Mouse (Mus musculus) fibroblast of lung, adult 2 months (primary cell): ENCODE results near the gene Adh5.
"Not testable (repeated sequence)": the region's sequence is repeated elsewhere in the genome, so short reads cannot be mapped to it uniquely, and the experiment has no call there.

Source experiments
- DNase-seq: peaks from one replicate; pipeline ENCODE4 v3.0.0-alpha.2; 2011; ENCODE audit warnings: low read depth

Adh5 gene

DNA sequence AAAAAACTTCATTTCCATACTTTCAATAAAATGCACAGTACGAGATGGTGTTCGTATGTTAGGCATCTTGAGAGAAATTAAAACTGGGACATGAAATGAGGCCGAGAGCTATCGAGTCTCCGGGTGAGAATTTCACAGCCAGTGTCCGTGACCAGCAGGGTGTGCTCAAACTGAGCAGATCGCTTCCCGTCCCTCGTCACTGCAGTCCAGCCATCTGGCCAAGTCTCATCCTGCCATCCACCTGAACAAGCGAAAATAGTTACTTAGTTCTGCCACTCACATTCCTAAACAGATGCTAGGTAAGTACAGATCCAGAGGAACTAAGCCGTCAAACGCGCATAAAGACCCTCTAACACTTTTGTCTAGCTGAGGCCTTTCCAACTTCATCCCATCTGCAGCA lies 17.4 kb downstream of the Adh5 start:
- no peak for DNase-seq

DNA sequence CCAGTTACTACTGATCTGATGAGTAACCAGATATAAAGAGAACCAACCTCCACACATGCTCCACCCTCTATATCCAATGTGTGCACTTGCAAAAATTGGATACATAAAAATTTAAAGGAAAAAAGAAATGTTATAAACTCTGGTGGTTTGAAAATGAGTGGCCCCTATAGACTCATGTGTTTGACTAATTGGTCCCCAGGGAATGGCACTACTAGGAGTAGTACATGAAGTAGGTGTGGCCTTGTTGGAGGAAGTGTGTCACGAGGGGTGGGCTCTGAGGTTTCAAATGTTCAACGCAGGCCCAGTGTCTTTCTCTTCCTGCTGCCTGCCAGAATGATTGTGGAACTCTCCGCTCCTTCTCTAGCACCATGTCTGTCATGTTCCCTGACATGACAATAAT lies 18.9 kb downstream of the Adh5 start:
- no peak for DNase-seq

DNA sequence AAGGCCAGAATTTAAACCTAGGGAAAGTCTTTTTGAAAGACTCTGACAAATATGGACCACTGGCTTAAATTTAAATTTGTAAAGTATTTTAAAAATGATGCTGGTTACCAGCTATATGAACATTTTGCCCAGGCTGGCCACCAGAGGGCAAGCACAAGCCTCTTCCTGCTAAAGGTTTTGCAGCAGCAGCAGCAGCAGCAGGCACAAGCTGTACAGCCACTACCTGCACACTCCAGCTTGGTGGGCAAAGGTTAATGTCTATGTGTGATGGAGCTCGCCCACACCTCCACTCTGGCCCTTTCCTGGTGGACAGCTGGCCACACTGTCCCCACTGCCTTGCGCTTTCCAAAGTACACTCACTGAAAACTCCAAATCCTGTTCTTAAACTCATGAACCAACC lies 20.2 kb downstream of the Adh5 start:
- DNase-seq, result no peak

DNA sequence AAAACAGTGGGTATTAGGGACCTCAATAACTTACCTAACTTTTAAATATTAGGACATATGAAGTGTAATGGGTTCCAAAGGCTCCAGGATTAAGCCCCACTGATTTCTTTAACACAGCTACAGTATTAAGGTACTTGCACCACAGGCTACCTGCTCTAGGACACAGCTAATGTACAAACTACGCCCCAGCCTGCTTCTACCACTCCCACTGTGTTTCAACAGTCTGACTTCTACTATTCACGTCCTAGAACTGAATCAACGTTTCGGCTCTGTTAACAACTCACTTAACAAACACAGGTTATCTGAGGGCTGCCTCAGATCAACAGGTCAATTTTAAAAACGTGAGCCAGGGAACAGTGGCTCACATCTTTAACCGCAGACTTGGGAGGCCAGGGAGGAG lies 20.9 kb downstream of the Adh5 start:
- DNase-seq, result no peak

DNA sequence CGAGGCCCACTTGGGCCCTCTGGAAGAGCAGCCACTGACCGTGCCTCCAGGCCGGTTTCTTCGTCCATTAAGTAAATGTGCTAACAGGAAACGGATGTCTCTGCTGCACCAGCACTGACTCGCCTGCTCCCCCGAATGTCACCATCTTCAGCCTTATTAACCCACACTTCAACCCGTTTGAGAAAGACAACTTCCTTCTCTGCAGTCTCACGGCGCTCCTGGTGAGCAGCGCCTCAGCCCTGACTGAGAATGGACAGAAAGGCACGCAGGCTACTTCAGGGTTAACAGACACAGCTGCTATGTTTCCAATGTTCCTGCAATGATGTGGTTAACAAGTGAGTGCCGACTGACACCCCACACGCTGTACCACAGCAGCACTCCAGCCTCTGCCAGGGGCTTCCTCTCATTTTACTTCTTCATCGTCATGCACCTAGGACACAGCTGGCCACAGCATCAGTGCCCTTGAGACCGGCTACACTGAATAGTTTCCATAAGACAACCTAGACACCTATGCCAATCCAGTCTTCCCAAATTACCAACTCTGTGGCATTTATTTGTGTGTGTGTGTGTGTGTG lies 21.8 kb downstream of the Adh5 start:
- DNase-seq, result no peak

DNA sequence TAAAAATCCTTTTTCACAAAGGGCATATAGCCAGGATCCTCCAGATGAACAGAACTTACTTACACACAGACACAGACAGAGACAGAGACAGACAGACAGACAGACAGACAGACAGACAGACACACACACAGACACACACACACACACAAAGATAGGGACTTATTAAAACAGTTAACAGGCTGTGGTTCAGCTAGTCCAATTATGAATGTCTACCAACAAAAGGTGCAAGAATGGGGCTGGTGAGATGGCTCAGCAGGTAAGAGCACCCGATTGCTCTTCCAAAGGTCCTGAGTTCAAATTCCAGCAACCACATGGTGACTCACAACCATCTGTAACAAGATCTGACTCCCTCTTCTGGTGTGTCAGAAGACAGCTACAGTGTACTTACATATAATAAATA lies 23.8 kb downstream of the Adh5 start:
- DNase-seq, result not testable (repeated sequence)

DNA sequence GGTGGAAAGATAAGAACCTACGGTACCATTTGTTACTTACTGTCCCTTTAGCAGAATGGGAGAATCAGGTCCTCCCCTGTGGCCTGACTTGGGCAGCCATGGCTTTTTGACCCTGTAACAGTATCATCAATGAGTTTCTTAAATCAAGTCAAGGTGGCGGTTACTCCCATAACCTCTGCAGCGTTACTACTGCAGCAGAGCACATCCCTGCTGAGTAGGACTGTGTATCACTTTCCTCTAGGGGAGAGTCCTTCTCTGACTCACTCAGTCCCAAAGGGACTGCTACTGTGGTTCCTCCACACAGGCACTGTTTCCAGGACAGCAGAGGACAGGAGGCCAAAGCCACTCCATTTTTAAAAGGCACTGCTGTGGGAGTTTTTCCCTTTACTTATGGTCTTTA lies 28.2 kb downstream of the Adh5 start:
- DNase-seq, result no peak

DNA sequence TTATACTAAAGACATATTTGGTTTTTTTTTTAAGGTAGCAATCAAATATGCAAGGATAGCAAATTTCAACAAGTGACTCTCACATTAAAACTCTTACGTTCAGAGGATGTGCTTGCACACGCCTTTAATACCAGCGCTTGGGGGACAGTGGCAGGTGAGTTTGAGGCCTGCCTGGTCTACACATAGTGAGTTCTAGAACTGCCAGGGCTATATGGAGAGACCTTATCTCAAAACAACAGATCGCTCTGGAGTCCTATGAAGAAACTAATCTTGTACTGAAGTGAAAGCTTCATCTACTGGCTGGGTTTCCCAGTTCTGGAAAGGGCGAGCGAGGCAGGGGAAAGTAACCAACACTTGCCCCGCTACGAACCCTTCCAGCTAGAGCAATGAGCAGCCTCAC lies 36.6 kb downstream of the Adh5 start:
- DNase-seq, result no peak

DNA sequence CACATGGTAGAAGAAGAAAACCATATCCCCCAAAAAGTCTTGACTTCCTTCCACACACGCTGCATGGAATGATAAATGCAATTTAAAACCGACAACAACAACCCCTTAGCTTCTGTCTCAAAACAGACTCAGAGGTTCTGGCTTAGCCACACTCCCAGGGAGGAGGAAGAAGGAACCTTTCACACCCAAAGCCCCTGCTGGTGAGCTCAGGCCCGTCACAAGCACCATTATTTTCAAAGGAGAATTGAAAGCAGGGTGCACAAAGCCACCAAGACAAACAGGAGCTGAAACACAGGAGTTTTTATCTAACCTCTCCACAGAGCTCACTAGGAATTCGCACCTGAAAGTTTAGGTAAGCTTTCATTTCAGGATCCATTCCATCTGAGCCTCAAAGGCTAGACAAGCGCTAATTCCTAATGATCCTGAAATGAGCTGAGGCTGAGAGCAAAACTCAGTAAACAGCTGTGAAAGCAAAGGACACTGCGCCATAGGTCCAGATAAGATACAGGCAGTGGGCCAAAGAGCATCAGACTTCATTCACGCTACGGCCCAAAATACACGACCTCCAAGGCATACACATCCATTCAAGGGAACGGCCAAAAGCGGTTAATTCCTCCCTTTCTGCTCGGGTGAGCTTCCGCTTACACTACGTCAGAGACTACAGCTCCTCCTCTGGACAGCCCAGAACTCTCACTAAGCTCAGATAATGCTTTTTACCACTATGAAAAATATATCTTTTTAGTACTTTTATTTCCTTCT lies 38.8 kb downstream of the Adh5 start:
- no peak for DNase-seq

DNA sequence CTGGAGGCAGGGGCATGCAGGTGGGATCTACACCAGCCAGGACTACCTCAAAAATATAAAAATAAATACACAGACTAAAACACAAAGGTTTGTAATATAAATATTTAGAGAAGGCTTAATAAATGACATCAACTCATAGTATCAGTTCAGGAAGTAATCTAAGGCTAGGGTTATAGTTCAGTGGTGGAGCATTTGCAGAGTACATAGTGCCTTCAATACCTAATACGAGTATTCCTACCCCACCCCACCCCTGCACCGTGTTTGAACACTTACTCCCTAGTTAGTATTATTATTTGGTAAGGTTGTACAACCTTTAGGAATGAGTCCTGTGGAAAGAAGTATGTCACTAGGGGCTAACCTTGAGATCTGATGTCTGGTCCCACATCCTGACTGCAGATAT lies 40.3 kb downstream of the Adh5 start:
- DNase-seq, result no peak

DNA sequence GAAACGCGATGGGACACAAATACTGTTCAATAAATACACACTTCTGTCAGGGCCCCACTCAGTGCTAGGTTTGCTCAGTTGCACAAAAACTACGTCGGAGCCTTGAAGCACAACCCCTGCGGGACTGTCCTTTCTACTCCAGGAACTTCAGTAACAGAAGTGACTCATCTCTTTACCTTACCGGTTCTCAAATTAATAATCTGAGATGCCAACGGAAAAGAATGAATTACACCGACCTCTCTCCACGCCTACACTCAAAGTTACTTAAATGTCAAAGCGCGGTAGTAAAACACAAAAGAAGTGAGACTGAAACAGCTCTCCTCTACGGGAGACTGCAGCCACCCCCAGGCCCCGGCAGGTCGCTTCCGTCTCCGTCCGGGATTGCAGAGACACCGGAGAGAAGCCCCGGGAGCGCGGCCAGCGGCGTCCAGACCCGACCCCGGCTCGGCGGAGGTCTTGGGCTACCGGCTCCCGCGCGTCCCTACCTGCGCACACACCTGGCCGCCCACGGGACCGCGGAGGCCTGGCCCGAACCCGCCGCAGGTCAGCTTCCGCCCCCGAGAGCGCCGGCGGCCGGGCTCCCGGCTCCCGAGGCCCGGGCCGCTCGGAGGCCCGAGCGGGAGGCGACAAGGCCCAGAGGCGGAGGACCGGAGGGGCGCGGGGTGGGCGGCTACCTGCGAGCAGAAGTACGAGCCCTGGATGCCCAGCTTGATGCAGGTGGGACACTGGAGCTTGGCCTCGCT lies 45.9 kb downstream of the Adh5 start:
- DNase-seq, result no peak

DNA sequence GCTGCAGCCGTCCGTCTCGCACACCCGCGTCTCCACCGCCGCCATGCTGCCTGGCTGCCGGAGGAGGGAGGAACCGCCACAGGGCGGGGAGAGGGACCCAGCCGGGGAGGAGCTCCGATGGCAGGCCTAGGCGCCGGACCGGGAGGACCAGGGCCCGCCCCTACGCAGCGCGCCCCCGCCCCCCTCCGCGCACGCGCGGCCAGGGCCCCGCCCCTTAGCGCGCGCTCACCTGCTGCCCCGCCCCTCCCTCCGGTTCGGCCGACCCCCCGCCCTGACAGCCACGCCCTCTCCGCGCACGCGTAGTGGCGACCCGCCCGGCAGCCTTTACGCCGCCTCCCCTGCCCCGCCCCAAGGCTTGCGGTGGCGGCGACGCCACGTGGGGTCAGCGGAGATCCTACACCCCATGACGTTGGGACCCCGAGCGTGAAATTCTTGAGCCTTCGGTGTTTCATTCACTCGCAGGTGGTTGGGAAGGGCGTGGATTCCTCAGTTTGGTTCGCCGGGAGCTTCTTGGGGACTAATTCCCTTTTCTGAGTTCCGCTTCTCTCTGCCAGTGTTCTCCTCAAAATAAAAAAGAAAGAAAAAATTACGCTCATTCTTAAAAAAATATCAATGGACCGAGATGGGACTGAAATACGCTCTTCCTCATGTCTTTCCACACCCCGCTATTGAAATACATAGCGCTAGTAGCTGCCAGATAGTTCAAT lies 46.6 kb downstream of the Adh5 start, which contains the start of gene Metap1:
Gene Metap1, minus strand, starts transcription at position 189 of the 707 bp plus-strand sequence.
- peak; percentile 76 for DNase-seq

DNA sequence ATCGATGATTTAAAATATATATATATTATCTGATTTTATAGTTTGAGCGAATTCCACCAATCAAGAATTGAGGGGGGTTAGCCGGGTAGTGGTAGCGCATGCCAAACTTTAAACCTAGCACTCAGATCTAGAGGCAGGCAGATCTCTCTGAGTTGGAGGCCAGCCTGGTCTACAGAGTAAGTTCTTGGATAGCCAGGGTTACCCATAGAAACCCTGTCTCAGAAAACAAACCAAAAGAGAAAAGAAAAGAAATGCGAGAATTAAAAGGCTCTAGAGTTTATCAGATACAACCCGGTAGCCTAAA lies 47.1 kb downstream of the Adh5 start:
- no peak for DNase-seq

DNA sequence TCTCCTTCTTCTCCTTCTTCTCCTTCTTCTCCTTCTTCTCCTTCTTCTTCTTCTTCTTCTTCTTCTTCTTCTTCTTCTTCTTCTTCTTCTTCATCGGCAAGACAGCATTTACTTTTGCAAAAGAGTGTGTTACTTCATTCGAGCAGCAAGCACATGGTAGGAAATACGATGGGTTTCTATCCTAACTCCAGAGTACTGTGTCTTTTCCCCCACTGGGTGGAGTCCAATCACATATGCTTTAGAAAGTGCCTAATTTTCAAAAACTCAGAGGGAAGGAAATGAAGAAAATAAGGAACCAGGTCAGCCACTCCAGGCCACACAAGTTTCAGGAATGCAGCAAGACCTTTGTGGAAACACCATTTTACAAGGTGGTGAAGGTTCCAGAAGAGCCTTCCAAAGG lies 50.8 kb downstream of the Adh5 start:
- DNase-seq, result no peak

DNA sequence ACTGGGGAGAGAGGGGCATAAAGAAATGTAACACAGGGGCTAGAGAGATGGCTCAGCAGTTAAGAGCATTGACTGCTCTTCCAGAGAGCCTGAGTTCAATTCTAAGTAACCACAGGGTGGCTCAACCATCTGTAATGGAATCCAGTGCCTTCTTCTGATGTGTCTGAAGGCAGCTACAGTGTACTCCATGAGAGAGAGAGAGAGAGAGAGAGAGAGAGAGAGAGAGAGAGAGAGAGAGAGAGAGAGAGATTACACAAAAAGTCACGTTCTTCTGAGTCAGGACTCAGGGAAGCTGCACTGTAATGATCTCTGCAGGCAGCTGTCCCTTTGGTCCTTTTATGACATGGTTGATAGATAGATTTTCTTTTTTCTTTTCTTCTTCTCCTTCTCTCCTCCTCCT lies 51.7 kb downstream of the Adh5 start:
- DNase-seq, result no peak

DNA sequence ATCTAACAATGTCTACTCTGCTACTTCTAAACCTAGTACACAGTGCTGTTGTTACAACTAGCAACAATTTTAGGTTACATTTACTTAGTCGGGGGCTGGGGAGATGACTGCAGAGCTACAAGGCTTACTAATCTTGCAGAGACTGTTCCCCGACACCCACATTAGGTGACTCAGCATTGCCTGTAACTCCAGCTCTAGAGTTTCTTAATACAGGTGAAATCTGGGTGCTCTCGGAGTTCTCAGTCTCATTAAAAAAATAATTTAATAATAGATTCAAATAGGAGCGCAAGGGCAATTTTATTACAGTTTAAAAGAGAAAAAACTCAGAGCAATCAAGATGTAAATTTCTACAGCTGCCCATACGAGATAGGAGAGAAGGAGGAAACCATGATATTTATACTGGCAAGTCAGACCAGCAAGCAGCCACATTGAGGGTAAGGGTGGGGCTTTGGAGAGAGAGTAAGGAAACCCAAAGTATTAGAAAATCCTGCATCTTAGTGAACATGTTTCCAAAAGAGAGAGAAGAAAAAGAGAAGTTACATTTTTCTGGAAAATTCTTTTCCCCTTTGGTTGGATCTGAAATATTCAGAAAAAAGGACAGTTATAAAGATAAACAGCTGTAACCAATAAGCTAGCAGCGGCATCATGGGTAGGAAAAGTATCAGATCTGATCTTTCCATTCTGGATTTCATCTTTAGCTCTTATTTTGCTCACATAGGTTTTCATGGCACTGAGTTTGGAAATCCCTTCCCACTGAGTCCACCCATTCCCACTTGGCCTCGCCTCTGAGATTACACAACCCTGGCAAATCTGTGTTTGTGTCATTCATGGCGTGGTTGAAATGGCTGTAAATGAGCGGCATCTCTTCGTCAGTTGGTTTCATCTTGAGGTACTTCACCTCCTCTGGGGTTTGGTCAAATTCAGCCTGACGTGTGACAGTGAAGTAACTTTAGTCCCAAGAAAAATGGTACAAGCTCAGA lies 52.6 kb downstream of the Adh5 start:
- DNase-seq, result peak; percentile 27

DNA sequence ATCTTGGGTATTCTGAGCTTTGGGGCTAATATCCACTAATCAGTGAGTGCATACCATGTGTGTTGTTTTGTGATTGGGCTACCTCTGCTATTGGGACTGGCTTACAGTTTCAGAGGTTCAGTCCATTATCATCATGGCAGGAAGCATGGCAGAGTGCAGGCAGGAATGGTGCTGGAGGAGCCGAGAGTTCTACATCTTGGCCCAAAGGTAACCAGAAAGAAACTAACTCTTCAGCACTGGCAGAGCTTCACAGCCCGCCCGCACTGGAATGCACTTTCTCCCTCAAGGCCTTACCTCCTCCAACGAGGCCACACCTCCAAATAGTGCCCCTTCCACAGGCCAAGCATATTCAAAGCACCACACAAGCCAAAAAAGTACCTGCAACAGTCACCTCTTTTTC lies 55.8 kb downstream of the Adh5 start:
- no peak for DNase-seq

DNA sequence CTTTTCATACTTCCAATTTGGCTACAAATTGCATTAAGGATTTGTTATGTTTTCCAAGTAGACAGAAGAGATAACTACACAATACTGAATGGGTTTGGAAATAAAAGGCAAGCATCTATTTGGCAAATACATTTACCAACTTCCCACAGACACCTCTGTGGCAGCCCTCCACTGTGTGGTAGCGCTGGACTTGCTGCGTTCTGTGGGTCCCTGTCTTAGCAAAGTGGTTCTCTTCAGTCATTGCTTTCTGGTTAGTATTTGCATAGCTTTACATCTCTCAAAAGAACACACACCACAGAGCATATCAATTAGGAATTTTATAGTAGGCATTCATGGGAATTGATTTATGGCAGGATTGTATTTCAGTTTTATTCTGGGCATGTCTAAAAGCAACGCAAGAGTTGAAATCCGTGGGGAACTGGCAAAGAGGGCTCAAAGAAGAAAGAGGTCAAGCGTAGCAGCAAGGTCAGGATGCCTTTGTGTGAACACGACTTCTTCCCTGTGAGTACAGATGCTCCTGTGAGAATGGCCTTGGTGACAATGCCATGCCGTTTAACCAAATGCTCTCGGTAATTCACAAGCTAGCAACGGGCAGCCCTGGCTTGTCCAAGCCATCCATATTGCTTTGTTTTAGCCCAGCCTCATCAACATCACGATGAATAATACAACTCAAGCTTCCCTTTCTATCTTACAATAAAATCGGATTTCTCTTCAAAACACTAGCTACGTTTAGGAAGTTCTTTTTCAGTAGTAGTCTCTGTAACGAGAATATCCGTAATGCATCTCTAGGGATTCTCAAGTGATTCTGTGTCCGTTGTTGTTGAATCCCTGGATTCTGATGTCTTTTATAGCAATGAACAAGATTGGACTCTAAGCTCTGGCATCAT lies 57.2 kb downstream of the Adh5 start:
- DNase-seq, result no peak

DNA sequence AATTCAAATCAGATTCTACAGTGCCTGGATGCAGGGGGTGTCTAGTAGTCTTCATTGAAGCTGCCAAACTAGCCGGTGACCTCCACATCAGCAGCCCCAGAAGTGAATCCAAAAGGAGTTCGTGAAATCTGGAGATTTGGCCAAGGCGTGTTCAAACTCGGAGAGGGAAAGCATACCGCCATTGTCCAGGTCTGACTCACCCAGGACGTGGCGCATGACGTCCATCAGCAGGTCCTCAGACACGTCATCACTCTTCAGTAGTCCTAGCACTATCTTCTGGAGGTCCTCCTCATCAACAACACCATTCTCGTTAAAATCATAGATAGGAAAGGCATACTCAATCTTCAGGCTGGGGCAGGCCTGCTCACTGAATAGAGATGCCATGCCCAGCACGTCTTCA lies 60.9 kb downstream of the Adh5 start:
- DNase-seq, result no peak
